Mouse (Mus musculus): ENCODE measurements at regions not wholly inside any gene's neighbourhood (a gene's known extent, or its start where the extent isn't known, plus 50 kb on each side); places are given as distances from the start of the nearest gene placed in this dataset.

GRCm38 (mm10) chr3:130828346-130828745, 98.1 kb upstream of the Rpl34 start:
- no peak for TF ChIP-seq CTCF (IDR thresholded peaks at IDR 0.05; ENCODE audit: low read depth)
- no peak for TF ChIP-seq EP300 (IDR thresholded peaks at IDR 0.05; ENCODE audit: low read depth)
